Mouse (Mus musculus) liver, embryonic 11.5 days (tissue): ENCODE measurements around the gene Pnldc1. TPM values are rescaled to one million over a fixed set of nuclear protein-coding genes. Genes with fewer than 3 reads are reported as not detected.

Source experiments
- ATAC-seq: fragments of 200-750 bp; cut with Nextera tagmentation; replicated peaks from 2 replicates; pipeline ENCODE4 v1.8.0; 2017; ENCODE audit warnings: moderate number of reproducible peaks, mild to moderate bottlenecking, moderate TSS enrichment, moderate library complexity; ENCODE audit not compliant: low FRiP score
- DNase-seq: peaks from one replicate; pipeline ENCODE4 v3.0.0-alpha.2; 2017; ENCODE audit warnings: low spot score
- H3K27ac ChIP-seq: fragments of 300-500 bp; sonication (generic); 2 replicates; pipeline ENCODE4 v1.5.1; 2014; ENCODE audit warnings: mild to moderate bottlenecking, low read depth, low read length, control low read depth
- H3K27me3 ChIP-seq: fragments of 300-500 bp; sonication (generic); replicated peaks from 2 replicates; pipeline ENCODE4 v1.6.1; 2014; ENCODE audit warnings: low read length, mixed read lengths; ENCODE audit not compliant: control insufficient read depth, insufficient read depth
- H3K36me3 ChIP-seq: fragments of 300-500 bp; sonication (generic); 2 replicates; pipeline ENCODE4 v1.6.1; 2014; ENCODE audit warnings: mild to moderate bottlenecking, low read length, moderate library complexity, mixed read lengths; ENCODE audit not compliant: control insufficient read depth, insufficient read depth
- H3K4me1 ChIP-seq: fragments of 300-500 bp; sonication (generic); replicated peaks from 2 replicates; pipeline ENCODE4 v1.6.1; 2014; ENCODE audit warnings: low read length, mixed read lengths; ENCODE audit not compliant: control insufficient read depth, insufficient read depth
- H3K4me2 ChIP-seq: fragments of 300-500 bp; sonication (generic); 2 replicates; pipeline ENCODE4 v1.6.1; 2014; ENCODE audit warnings: mild to moderate bottlenecking, control low read depth, moderate library complexity
- H3K4me3 ChIP-seq: fragments of 300-500 bp; sonication (generic); 2 replicates; pipeline ENCODE4 v1.5.1; 2014; ENCODE audit warnings: low read depth, low read length, control low read depth
- H3K9ac ChIP-seq: fragments of 300-500 bp; sonication (generic); 2 replicates; pipeline ENCODE4 v1.6.1; 2014; ENCODE audit warnings: low read depth, low read length, control low read depth
- H3K9me3 ChIP-seq: fragments of 300-500 bp; sonication (generic); 2 replicates; pipeline ENCODE4 v1.6.1; 2016; ENCODE audit warnings: low read length, inconsistent platforms, mixed read lengths; ENCODE audit not compliant: control insufficient read depth
- WGBS: fragments of 180-500 bp; shearing (Covaris S2); extraction: QIAGEN DNeasy Blood & Tissue Kit; methylation state at CpG from one replicate; pipeline ENCODE4 v1.1.7; 2014; 5-methylcytosine and 5-hydroxymethylcytosine counted together
- microRNA-seq: library from miRNA; unstranded; fragments of <30 nt; microRNA quantifications from one replicate; pipeline ENCODE4, GENCODE M21; 2017; ENCODE audit warnings: borderline number of aligned reads
- polyA plus RNA-seq: library from polyadenylated mRNA; unstranded; fragments of >200 nt; fragmentation: Nextera tagmentation; extraction: Ambion mirVana; gene quantifications from 2 replicates; pipeline ENCODE4 v1.2.1, GENCODE M21; 2014

Gene Pnldc1
- polyA plus RNA-seq, 1 experiment from 2014 or later, result 1.9 TPM

DNA sequence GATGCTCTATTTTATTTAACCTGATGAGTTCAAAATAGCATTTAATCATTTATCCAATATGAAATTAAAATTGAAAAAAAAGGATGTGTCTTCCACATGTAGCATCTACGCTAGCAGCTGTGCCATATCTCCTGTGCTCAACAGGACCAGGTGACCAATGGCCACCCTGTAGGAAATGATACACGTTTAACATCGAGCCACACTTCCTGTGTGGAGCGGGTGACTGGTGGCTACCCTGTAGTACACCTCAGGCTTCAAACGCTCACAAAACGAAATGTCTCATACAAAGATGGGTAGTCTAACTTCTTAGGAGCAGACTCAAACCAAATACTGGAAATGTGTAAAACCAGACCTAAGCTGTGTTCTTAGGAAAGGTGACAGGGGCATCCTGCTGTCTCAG lies 66.2 kb downstream of the Pnldc1 start:
- no peak overlapping the region for H3K9ac ChIP-seq
- 51% methylated on average over 6 of the region's 6 CpGs for WGBS
- H3K4me3 ChIP-seq, result no peak overlapping the region
- H3K4me2 ChIP-seq, result no peak overlapping the region
- no peaks in the 10 kb centered on the region; the same call in 1 of the 2 replicates for H3K27me3 ChIP-seq
- H3K4me1 ChIP-seq, result no peaks in the 10 kb centered on the region
- H3K27ac ChIP-seq, result no peak overlapping the region
- no peaks in the 10 kb centered on the region for H3K9me3 ChIP-seq
- ATAC-seq, result no peak
- H3K36me3 ChIP-seq, result no peaks in the 10 kb centered on the region
- DNase-seq, result no peak

DNA sequence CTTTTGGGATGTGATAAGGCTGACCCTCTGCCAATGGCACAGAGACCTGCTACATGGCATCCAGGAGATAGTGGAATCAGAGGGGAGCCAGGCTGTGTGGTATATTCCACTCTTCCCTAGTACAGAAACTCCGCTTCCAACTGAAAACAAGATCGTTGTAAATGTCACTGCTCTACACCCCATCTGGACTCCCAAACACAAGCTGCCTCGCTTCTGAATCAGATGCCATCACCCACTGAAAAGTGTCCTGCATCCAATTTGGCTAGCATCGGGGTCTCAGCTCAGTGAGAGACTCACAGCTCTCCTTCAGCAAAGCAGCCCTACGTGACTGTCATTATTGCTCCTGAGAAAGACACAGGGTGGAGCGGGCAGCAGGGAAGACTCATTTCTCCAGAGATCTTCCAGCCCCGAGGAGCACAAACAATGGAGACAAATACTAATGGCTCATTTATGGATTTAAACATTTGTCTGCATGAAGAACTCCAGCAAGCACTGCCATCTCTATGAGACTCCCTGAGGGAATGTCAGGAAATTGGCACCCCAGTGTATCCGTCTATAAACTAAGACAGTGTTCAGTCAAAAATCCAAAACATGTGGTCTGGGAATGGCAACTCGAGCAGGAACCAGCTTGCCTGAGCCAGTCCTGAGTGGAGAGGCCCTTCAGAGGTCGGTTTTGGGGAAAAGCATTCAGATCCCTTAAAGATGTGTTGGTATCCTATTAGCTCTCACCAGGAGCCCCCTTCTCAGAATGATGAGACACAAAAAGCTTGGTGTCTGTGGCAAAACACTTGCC lies 70.4 kb downstream of the Pnldc1 start:
- H3K4me2 ChIP-seq, result no peak overlapping the region

More for the DNA sequence above, 70.4 kb downstream of the Pnldc1 start:
- no peaks in the 10 kb centered on the region for H3K27me3 ChIP-seq
- H3K9me3 ChIP-seq, result no peaks in the 10 kb centered on the region
- H3K4me1 ChIP-seq, result no peaks in the 10 kb centered on the region
- H3K9ac ChIP-seq, result no peak overlapping the region
- ATAC-seq (no peak), DNase-seq (no peak)
- no peaks in the 10 kb centered on the region for H3K36me3 ChIP-seq
- H3K27ac ChIP-seq, result no peak overlapping the region
- H3K4me3 ChIP-seq, result no peak overlapping the region
- WGBS, result 73% methylated on average over 10 of the region's 10 CpGs

Small RNA genes lying within 50 kb of the gene (microRNA-seq; reads per million reads assigned to microRNA genes)
- not detected for gene Gm24085

Other genes starting within 250 kb of the Pnldc1 start
- 0.10 TPM in 1 of 2 replicates, not detected in the other for gene Slc22a1, start 234.4 kb downstream of the Pnldc1 start, polyA plus RNA-seq
- 41.8 and 43.7 TPM in 2 replicates for gene Igf2r, start 140.6 kb downstream of the Pnldc1 start, polyA plus RNA-seq
- gene Mas1, start 42.1 kb downstream of the Pnldc1 start, polyA plus RNA-seq, result 0.25 and 0.36 TPM in 2 replicates
- not detected in 2 replicates for gene Mrgprh, start 34.2 kb downstream of the Pnldc1 start, polyA plus RNA-seq
- 549 and 610 TPM in 2 replicates for gene Tcp1, start 5.5 kb upstream of the Pnldc1 start, polyA plus RNA-seq
- 256 and 263 TPM in 2 replicates for gene Mrpl18, start 6.1 kb upstream of the Pnldc1 start, polyA plus RNA-seq
- 0.62 and 1.1 TPM in 2 replicates for gene Acat3, start 30.4 kb upstream of the Pnldc1 start, polyA plus RNA-seq
- 113 and 126 TPM in 2 replicates for gene Acat2, start 50.5 kb upstream of the Pnldc1 start, polyA plus RNA-seq
- gene Wtap, start 83.9 kb upstream of the Pnldc1 start, polyA plus RNA-seq, result 99.4 and 101 TPM in 2 replicates
- gene Sod2, start 96.6 kb upstream of the Pnldc1 start, polyA plus RNA-seq, result 193 and 213 TPM in 2 replicates
- not detected in 2 replicates for gene Gpr31b, start 142.1 kb upstream of the Pnldc1 start, polyA plus RNA-seq
- not detected in 2 replicates for gene Tcp10b, start 150.9 kb upstream of the Pnldc1 start, polyA plus RNA-seq
- not detected in 2 replicates for gene Unc93a, start 221.6 kb upstream of the Pnldc1 start, polyA plus RNA-seq